13 mouse cellular contexts compared by ENCODE assay signal in genomic region chr4:83093941-83094340, GRCm38 (mm10).
"Had no signal": no experiment of that assay in that cellular context is flagged by ENCODE, and none has a peak within 500 bp of the region (broad histone marks: within the 10 kb centered on the region; RNA-seq: fewer than 3 reads in every experiment).

No protein-coding gene starts in this region.

- H3K4me2 ChIP-seq: kidney, embryonic 15.5 days; liver, embryonic 11.5 days; liver, embryonic 15.5 days; stomach, embryonic 15.5 days had no signal

- DNase-seq: kidney, adult 2 months; kidney, postnatal 14 days; left cerebral cortex, postnatal 4 days; lung, adult 2 months; lung, postnatal 36 days; right cerebral cortex, postnatal 14 days; thymus, adult 2 months; thymus, postnatal 25 days had no signal

- H3K9ac ChIP-seq: kidney, embryonic 15.5 days; liver, embryonic 15.5 days; stomach, embryonic 15.5 days had no signal

- ATAC-seq: lung, postnatal 0 days had no signal

- H3K4me3 ChIP-seq: kidney, embryonic 15.5 days; liver, embryonic 15.5 days; stomach, embryonic 15.5 days had no signal

- H3K9me3 ChIP-seq: kidney, embryonic 15.5 days; liver, embryonic 15.5 days; stomach, embryonic 15.5 days had no signal

- H3K27me3 ChIP-seq: kidney, embryonic 15.5 days; liver, embryonic 15.5 days; stomach, embryonic 15.5 days had no signal

- H3K4me1 ChIP-seq: liver, embryonic 15.5 days had no signal

- H3K36me3 ChIP-seq: kidney, embryonic 15.5 days; liver, embryonic 15.5 days; stomach, embryonic 15.5 days had no signal

- H3K27ac ChIP-seq: kidney, embryonic 15.5 days; liver, embryonic 15.5 days; stomach, embryonic 15.5 days had no signal
